Mouse (Mus musculus) right cerebral cortex, adult 2 months (tissue): Measurements from ENCODE around the gene Gm10300.

Experiments used
- DNase-seq, 2 experiments: peaks; one replicate each; pipeline ENCODE4 v3.0.0; 2021 to 2022; ENCODE audit warnings: low spot score in 2 of 2

Gm10300 gene

DNA sequence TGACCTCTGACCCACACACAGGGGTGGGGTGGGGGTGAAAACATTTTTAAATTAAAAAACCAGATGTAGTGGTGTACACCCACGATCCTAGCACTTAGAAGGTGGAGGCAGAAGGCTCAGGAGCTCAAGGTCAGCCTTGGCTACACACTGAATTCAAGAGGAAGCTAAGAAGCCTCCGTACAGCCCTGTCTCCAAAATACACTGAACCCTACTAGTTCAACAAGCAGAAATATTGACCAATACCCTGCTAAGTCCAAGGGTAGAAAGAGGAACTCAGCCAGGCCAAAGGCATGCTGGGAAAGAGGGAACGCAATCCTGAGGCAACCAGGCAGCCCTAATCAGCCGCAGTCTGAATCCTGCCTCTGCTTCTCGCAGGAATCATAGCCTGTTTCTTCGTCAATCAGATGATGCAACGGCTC lies 3.8 kb downstream of the Gm10300 start:
- DNase-seq = peak in 1 of 2 experiments; percentile 20

DNA sequence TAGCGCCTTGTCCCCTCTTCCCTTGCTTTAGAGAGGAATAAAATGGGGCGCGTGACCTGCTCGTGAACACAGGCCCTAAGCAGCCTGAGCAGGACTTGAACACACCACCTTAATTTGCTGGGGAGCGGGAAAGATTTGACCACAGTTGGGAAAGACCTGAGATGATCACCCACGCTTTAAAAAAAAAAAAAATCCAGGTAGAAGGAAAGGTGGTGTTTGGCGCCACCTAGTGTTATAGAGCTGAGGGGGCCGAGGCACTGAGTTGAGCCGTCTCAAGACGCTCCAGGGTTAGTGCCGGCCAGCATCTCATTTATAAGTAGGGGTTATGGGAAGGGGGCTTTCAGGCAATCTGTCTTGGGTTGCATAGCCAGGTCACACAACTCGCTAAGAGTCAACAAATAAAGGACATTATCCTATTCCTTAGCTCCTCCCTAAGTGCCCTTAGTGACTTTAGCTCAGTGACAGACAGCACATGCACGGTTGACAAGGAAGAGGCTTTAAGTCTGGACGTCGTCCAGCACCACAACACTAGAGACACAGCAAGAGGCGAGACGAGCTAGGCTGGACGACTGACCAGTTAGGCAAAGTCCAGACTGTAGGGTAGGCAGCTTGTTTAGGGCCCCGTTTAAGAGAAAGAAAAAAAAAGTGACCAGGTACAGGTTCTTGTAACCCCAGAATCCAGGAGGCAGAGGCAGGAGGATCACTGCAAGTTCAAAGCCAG lies 5.2 kb downstream of the Gm10300 start:
- peak; percentile 73 to 77 for DNase-seq

DNA sequence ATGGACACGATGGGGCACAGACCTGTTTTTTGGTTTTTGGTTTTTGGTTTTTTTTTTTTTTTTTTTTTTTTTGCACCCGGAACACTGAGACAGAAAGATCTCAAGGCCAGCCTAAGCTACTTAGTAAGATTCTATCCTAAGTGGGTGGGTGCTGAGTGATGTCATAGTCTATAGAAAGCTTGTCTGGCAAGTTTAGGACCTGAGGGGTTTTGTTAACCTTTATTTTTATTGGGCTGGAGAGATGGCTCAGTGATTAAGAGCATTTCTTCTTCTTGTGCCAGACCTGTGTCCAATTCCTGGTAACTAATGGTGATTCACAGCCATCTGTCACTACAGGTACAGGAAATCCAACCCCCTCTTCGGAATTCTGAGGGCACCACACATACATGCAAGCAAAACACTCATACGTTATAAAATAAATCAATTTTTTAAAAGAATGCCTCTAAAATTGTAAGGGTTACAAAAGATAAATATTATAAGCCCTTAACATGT lies 6.0 kb downstream of the Gm10300 start:
- DNase-seq = no peak

DNA sequence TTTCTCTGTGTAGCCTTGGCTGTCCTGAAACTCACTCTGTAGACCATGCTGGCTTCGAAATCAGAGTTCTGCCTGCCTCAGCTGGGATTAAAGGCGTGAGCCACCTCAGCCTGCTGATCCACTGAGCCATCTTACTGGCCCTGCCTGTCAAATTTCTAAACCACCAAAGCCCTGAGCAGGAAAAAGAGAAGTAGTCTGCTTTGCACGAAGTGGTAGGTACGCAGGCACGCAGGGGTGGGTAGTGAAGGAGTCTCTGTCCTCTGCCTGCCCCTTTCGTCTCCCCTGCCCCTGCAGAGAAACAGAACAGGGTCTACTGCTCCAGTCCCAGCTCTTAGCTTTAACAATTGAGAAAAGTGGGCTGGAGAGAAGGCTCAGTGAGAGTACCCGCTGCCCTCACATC lies 10.6 kb downstream of the Gm10300 start:
- DNase-seq = no peak

DNA sequence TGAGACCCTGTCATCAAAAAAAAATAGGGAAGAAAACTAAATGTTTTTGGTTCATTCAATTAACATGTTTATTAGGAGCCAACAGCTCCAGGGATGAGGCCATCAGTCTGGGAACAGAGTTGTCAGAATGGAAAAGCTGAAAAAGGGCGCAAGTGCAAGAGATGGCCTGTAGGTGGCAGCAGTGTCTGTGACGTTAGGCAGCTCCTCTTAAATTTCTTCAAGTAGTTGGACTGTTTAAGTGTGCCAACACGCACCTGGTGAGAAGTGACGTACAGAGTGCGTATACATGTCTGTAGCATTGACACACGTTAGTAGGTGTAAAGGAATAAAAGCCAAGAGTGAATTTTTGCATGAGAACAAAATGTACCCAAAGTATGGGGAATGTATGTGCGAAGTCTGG lies 14.4 kb downstream of the Gm10300 start:
- DNase-seq = peak; percentile 72 to 76

DNA sequence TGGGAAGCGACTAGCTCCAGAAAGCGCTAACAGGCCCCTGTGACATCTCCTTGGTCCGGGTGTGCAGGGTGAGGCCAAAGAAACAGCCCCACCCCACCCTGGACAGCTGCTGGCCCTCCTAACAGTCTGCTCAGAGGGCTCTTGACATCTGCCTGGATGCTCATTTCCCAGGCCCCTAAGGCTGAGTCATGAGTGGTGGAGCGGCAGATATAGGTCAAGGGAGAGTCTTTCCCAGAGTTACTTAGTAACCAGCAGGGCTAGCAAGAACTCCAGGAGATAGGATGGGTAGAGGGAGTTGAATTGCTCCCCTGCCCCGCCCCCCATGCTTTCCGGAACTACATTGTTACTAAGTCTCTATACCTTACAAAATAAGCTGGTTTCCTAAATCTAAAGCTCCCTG lies 18.6 kb downstream of the Gm10300 start:
- DNase-seq = no peak

DNA sequence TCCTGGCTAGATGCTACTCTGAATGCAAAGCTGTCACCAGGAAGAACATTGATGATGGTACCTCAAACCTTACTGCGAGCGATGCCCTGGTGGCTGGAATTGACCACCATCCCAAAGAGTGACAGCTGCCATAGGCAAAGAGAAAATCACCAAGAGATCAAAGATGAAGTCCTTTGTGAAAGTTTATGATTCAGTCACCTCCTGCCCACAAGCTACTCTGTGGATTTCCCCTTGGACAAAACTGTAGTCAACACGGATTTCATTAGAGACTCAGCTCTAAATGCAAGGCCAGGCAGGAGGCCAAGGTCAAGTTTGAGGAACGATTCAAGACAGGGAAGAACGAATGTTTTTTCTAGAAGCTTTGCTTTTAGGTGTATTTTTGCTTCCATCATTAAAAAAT lies 19.4 kb downstream of the Gm10300 start:
- no peak for DNase-seq

DNA sequence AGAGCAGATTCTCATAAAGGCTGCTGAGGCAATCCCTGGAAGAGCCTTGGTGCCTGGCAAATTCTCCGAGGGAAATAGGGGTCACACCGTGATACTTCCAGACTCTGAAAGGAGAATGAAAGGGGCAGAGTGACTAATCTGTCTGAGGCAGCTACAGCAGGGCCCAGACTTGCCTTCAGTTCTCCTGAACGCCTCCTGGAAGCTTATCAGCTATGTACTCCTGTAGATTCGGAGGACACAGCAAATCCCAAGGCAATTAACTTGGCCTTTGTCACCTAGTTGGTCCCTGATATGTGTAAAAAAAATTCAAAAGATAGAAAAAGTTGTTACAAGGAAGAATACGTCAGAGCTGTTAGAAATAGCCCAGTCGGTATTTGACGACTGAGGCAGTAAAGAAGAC lies 20.5 kb downstream of the Gm10300 start:
- DNase-seq = no peak

DNA sequence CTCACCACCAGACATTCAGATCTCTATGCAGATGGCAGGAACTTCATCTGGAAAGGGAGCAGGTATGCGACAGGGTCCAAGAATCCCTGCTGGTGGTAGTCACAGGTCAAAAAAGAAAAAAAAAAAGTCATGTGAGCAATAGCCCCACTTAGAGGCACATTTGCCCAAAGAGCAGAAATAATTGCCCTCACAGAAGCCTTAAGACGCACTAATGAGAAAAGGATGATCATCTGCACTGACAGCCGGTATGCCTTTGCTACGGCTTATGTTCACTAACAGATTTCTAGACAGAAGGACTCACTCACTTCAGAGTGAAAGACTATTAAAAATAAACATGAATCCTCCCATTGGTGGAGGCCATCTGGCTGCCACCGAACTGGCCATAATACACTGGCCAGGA lies 25.1 kb downstream of the Gm10300 start:
- DNase-seq = no peak

DNA sequence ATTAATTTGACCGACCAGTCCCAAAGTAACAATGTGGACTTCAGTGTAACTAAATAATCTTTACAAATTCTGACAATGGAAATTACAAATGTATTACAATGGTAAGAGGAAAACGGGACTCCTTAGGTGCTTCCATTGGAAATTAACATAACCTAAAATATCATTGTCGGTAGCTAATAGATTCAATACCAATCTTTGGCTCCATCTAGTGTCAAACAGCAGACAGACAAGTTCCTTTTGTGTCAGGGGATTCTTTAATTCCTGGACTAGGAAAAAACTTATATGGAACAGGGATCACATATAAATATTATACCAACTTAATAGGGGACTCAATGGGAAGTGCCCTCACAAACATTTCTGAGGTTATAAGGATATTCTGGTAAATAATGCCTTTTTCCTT lies 26.7 kb downstream of the Gm10300 start:
- no peak for DNase-seq

DNA sequence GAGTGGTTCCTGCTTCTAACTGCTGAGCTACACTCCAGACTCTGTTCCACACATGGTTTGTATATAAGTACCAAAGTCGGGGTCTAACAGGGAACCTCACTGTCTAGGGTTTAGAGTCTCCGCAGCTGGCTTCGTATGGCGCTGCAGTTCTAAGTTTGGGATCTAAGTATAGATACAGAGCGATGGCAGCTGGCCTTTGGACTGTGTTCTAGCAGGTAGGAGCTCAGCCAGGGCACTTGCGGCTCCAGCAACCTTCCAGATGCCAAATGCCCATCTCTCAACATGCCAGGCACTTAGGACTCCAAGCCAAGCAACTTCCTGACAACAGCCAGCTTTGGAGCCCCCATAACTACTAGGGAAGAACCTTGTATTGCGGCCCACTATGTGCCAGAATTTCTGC lies 33.7 kb downstream of the Gm10300 start:
- no peak for DNase-seq

DNA sequence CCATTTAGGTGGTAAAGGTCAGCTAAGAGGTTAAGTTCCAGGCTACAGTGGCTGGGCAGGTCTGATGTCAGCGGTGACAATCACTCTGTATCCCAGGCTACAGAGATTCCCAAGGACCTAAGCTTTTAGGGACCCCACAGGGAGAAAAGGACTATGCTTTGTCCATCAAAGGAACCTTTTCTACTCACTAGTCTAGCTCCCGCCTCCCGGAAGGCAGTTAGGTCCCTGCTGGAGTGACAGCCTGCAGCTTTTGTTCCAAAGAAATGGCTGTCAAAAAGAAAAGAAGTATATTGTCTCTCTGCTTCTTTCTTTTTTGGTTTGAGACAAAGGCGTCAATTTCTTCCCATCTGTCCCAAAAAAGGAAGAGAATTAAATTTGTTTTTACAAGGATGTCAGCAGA lies 36.7 kb downstream of the Gm10300 start:
- no peak for DNase-seq

DNA sequence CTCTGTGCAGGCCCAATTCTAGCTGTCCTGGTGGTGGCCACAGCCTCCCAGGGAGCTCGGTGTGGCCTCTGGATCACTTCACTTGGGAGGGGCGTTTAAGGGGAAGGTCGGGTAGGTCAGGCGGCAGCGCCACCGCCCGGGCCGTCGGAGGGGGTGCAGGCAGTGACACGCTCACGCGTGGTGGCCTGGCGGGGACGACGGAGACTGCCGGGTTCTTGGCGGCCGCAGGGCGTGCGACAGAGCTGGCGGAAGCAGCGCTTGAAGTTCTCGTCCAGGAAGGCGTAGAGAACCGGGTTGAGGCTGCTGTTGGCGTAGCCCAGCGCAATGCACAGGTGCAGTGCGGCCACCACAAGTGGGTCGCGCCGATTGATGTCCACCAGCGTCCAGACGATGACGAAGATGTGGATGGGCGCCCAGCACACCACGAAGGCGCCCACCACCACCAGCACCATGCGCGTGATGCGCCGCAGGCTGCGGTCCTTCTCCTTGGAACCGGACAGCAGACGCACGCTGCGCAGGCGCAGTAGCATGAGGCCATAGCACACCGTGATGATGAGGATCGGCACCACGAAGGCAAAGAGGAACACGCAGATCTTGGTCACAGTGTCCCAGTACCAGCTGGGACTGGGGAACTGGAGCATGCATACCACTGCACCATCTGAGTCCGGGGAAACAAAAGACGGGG lies 39.1 kb downstream of the Gm10300 start:
- no peak for DNase-seq

DNA sequence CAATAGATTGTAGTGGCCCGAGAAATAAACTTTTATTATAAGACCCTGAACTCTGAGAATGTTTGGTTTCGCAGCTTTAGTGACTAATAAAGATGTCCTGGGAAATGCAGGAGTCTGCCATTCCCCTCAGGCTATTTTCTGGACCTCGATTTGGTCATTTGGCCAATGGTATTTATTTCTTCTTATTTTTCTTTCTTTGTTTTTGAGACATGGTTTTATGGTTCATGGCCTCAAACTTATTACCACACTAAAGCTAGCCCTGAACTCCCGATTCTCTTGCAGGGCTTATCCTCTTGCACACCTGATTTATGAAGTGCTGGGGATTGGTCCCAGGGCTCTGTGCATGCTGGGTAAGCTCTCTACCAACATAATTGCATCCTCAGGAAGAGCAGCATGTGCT lies 41.8 kb downstream of the Gm10300 start:
- no peak for DNase-seq

DNA sequence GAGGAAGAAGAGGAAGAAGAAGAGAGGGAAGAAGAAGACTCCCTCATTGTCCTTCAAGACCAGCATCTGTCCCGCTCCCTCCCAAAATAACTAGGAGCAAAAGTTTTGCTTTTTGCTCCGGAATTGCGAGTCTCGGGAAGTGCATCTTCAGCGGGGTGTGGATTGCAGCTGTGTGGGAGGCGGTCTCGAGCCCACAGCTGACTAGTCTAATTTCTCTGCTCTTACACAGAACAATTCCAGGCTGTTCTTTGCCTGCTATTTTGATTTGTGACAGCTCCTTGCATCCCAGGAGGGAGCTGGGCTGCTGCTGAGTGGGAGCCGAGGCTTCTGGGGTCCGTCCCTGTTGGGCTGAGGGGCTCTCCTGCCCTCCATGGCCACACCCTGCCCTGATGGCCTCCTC lies 45.1 kb downstream of the Gm10300 start:
- peak; percentile 39 to 46 for DNase-seq

DNA sequence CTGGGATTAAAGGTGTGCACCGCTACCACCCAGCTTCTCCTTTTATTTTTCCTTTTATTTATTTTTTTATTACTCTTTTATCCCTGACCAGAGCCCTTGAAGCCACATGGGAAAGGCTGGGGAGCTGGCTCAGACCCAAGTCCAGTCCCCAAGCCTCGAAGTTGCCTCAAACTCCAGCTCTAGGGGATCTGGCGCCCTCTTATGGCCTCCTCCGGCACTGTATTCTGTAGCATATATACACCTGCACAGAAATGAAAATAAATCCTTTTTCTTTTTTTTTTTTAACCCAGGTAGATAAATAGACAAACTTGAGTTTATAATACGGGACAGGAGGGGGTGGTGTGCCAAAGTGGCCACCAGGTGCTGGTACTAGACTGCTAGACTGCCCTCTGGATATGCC lies 47.2 kb downstream of the Gm10300 start:
- DNase-seq = no peak

DNA sequence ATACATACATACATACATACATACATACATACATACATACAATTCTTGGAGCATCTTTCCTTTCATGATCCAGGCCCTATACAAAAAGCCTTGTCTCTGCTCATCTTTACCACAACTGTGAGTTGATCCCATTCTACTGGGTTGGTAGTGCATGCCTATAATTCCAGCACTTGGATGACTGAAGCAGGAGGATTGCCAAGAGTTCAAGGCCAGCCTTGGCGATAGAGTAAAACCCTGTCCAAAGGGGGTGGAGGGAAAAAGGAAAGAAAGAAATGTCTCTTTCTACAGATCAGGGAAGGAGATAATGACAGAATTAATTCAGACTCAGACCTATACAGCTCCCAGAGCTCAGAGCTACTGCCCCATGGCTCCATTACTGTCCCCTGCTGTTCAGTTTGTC lies 48.7 kb downstream of the Gm10300 start:
- DNase-seq = no peak
